1 mouse cellular context compared by ENCODE assay signal in genomic region chr19:10521926-10522325, GRCm38 (mm10).
TF ChIP-seq lines count a peak whose summit lies in the region.

No protein-coding gene starts in this region.

TF ChIP-seq in CH12.LX, 34 proteins besides CTCF, POLR2A, EP300 and RAD21:
- no peak for TF ChIP-seq ZMIZ1 (IDR thresholded peaks at IDR 0.05; ENCODE audit: low read depth, low read length)
- TF ChIP-seq NRF1 (IDR thresholded peaks at IDR 0.05; ENCODE audit: low read depth, low read length), result no peak
- no peak for TF ChIP-seq USF1 (IDR thresholded peaks at IDR 0.05; ENCODE audit: low read depth, low read length)
- no peak for TF ChIP-seq MAX (IDR thresholded peaks at IDR 0.05; ENCODE audit: low read length)
- TF ChIP-seq TBP (conservative IDR thresholded peaks at IDR 0.05; ENCODE audit: low read depth, low read length), result no peak
- TF ChIP-seq IRF4 (IDR thresholded peaks at IDR 0.05; ENCODE audit: low read depth, low read length), result no peak
- no peak for TF ChIP-seq ZC3H11A (IDR thresholded peaks at IDR 0.05; ENCODE audit: low read depth, low read length)
- no peak for TF ChIP-seq MYC (IDR thresholded peaks at IDR 0.05; ENCODE audit: low read depth, low read length)
- no peak for TF ChIP-seq JUN (IDR thresholded peaks at IDR 0.05; ENCODE audit: insufficient read depth, low read depth, low read length)
- TF ChIP-seq BHLHE40 (IDR thresholded peaks at IDR 0.05; ENCODE audit: low read depth, low read length), result no peak
- TF ChIP-seq HCFC1 (IDR thresholded peaks at IDR 0.05; ENCODE audit: low read depth, low read length), result no peak
- TF ChIP-seq MAFK (IDR thresholded peaks at IDR 0.05; ENCODE audit: insufficient replicate concordance, low read length), result no peak
- TF ChIP-seq ELF1 (IDR thresholded peaks at IDR 0.05; ENCODE audit: low read depth, low read length), result no peak
